Mouse (Mus musculus) small intestine, adult 2 months (tissue): ENCODE results near the gene Csrnp3. TPM values are rescaled to one million over a fixed set of nuclear protein-coding genes. Genes with fewer than 3 reads are reported as not detected.
A peak's percentile ranks its signal among the peaks of the same experiment; 100 is the strongest.

Source experiments
- H3K27ac ChIP-seq: fragments of 200-500 bp; 2 replicates; pipeline ENCODE4 v1.5.1; 2012; ENCODE audit warnings: low read depth, low read length, control low read depth, inconsistent platforms; ENCODE audit not compliant: insufficient read depth
- H3K27me3 ChIP-seq: fragments of 200-500 bp; 2 replicates; pipeline ENCODE4 v1.6.1; 2012; ENCODE audit warnings: mild to moderate bottlenecking, moderate library complexity, low read length, inconsistent platforms; ENCODE audit not compliant: control insufficient read depth, insufficient read depth
- H3K36me3 ChIP-seq: fragments of 200-500 bp; 2 replicates; pipeline ENCODE4 v1.6.1; 2012; ENCODE audit warnings: mild to moderate bottlenecking, low read length, control low read depth, inconsistent platforms; ENCODE audit not compliant: control insufficient read depth, insufficient read depth
- H3K4me1 ChIP-seq: fragments of 200-500 bp; 2 replicates; pipeline ENCODE4 v1.6.1; 2012; ENCODE audit warnings: low read length, inconsistent platforms, mixed read lengths; ENCODE audit not compliant: control insufficient read depth, insufficient read depth, insufficient read length
- H3K4me3 ChIP-seq: fragments of 200-500 bp; 2 replicates; pipeline ENCODE4 v1.5.1; 2012; ENCODE audit warnings: low read depth, mild to moderate bottlenecking, control low read depth, inconsistent platforms, low read length, moderate library complexity
- CTCF ChIP-seq: fragments of 200-500 bp; IDR thresholded peaks from 2 replicates; pipeline ENCODE4 v1.5.1; 2012; ENCODE audit warnings: low read depth, mild to moderate bottlenecking, control low read depth, inconsistent platforms, low read length, moderate library complexity, mixed read lengths; ENCODE audit not compliant: insufficient replicate concordance, insufficient read length; ENCODE audit errors: extremely low read depth
- POLR2A ChIP-seq: fragments of 200-500 bp; IDR thresholded peaks from 2 replicates; pipeline ENCODE4 v1.6.1; 2012; ENCODE audit warnings: low read depth, mild to moderate bottlenecking, control low read depth, inconsistent platforms, low read length, moderate library complexity
- WGBS: fragments of 180-500 bp; shearing (Covaris S2); methylation state at CpG from one replicate; pipeline ENCODE4 v1.1.7; 2018; 5-methylcytosine and 5-hydroxymethylcytosine counted together
- polyA plus RNA-seq: library from polyadenylated mRNA; depleted of rRNA; stranded (reverse); fragments of >200 nt; gene quantifications from 2 replicates; pipeline ENCODE4 v1.2.3, GENCODE M21; 2012

Csrnp3 gene
- polyA plus RNA-seq, 1 experiment: 0.05 TPM

DNA sequence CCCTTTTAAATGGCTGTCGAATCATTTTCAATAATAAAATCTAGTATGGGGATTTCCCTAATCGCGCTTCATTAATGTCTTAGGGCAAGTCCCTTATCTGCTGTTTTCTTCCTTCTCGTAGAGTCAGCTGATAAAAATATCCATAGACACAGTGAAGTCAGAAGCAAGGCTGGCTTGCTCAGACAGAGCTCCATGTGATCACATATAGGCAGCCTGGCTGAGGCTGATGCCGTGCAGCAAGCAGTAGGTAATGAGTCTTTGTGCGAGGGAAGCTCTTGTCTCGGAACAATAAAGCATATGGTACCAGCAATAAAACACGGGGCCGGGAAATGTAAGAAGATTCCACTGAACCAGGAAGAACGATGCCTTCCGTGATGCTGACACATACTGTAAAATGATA is 84.4 kb downstream of the Csrnp3 start:
- Histone ChIP-seq H3K36me3 (no peaks in the 10 kb centered on the region), H3K27ac (no peak overlapping the region), H3K4me1 (no peaks in the 10 kb centered on the region), H3K4me3 (no peak overlapping the region), H3K27me3 (no peaks in the 10 kb centered on the region)
- TF ChIP-seq CTCF: no peak
- WGBS: 33% methylated on average over 11 of the region's 11 CpGs

GRCm38 (mm10) chr2:65931313-65931712 is 85.7 kb downstream of the Csrnp3 start:
- TF ChIP-seq POLR2A (no peak), CTCF (no peak)
- H3K4me3 ChIP-seq: no peak overlapping the region

GRCm38 (mm10) chr2:65931841-65932311 is 86.3 kb downstream of the Csrnp3 start:
- H3K27me3 ChIP-seq: no peaks in the 10 kb centered on the region
- H3K27ac ChIP-seq: no peak overlapping the region
- WGBS: 1% methylated on average over 11 of the region's 11 CpGs
- no peaks in the 10 kb centered on the region for H3K4me1 ChIP-seq
- TF ChIP-seq POLR2A (no peak), CTCF (no peak)
- no peaks in the 10 kb centered on the region for H3K36me3 ChIP-seq
- 0 out of 2 replicates have a peak overlapping the region, but pooled peaks have one; percentile 13 for H3K4me3 ChIP-seq

More at GRCm38 (mm10) chr2:65931313-65931712, 85.7 kb downstream of the Csrnp3 start:
- H3K36me3 ChIP-seq: no peaks in the 10 kb centered on the region
- H3K27ac ChIP-seq: no peak overlapping the region
- no peaks in the 10 kb centered on the region for H3K27me3 ChIP-seq
- H3K4me1 ChIP-seq: no peaks in the 10 kb centered on the region
- WGBS: 73% methylated on average over 7 of the region's 7 CpGs

- Histone ChIP-seq H3K27me3 (no peaks in the 10 kb centered on the region), H3K4me1 (no peaks in the 10 kb centered on the region), H3K27ac (no peak overlapping the region), H3K36me3 (no peaks in the 10 kb centered on the region), H3K4me3 (no peak overlapping the region)
- TF ChIP-seq POLR2A (no peak), CTCF (no peak)
- WGBS: 21% methylated on average over 2 of the region's 2 CpGs
Measured at GRCm38 (mm10) chr2:65934099-65934498, 88.5 kb downstream of the Csrnp3 start.

GRCm38 (mm10) chr2:65938900-65939299 is 93.3 kb downstream of the Csrnp3 start:
- Histone ChIP-seq H3K27me3 (no peaks in the 10 kb centered on the region), H3K4me3 (no peak overlapping the region), H3K36me3 (no peaks in the 10 kb centered on the region), H3K4me1 (no peaks in the 10 kb centered on the region), H3K27ac (no peak overlapping the region)
- no peak for TF ChIP-seq POLR2A
- no peak for TF ChIP-seq CTCF
- 46% methylated on average over 3 of the region's 3 CpGs for WGBS

DNA sequence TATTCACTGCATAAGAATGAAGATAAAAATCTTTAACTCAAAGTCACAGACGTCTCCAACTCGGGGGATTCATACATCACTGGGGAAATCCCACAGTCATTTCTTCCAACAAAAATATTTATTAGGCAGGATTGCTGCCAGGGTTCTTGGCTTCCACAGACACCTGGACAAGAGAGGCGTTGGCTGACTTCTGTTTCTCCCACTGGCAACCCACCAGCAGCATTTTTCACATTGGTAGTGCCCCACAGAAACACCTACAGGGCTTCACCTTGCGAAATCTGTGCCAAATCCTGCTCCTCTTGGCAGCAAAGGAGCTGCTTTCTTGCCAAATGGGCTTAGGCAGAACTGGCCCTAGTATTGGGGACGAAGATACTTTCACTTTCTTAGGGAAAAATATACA is 94.8 kb downstream of the Csrnp3 start:
- no peaks in the 10 kb centered on the region for H3K27me3 ChIP-seq
- H3K36me3 ChIP-seq: no peaks in the 10 kb centered on the region
- H3K4me3 ChIP-seq: no peak overlapping the region
- H3K4me1 ChIP-seq: no peaks in the 10 kb centered on the region
- H3K27ac ChIP-seq: no peak overlapping the region
- no peak for TF ChIP-seq CTCF
- no peak for TF ChIP-seq POLR2A
- WGBS: 51% methylated on average over 5 of the region's 5 CpGs

- Histone ChIP-seq H3K36me3 (no peaks in the 10 kb centered on the region), H3K27ac (no peak overlapping the region), H3K4me3 (no peak overlapping the region), H3K27me3 (no peaks in the 10 kb centered on the region), H3K4me1 (no peaks in the 10 kb centered on the region)
- no peak for TF ChIP-seq CTCF
- TF ChIP-seq POLR2A: no peak
- WGBS: 56% methylated on average over 4 of the region's 4 CpGs
Measured at GRCm38 (mm10) chr2:65942346-65942745, 96.8 kb downstream of the Csrnp3 start.
